Mouse (Mus musculus): ENCODE measurements around the gene Slc4a1. TPM values are rescaled to one million over a fixed set of nuclear protein-coding genes. Genes with fewer than 3 reads are reported as not detected.

Gene Slc4a1
- total and polyA plus RNA-seq, 2 experiments from 2014 or later, result 0.24 to 0.68 TPM

GRCm38 (mm10) chr11:102344458-102344857 lies 21.5 kb downstream of the Slc4a1 start:
- H3K9ac ChIP-seq, result no peak overlapping the region
- H3K9me3 ChIP-seq (ENCODE audit: low read length), result no peaks in the 10 kb centered on the region
- no peaks in the 10 kb centered on the region for H3K36me3 ChIP-seq (ENCODE audit: insufficient read depth)
- no peak for DNase-seq
- WGBS, result 87% methylated on average over 3 of the region's 3 CpGs
- no peak overlapping the region for H3K27ac ChIP-seq (ENCODE audit: low read depth, low read length)
- no peak overlapping the region for H3K4me3 ChIP-seq (ENCODE audit: low read depth, low read length)
- H3K4me1 ChIP-seq (ENCODE audit: insufficient read depth), result no peaks in the 10 kb centered on the region
- H3K27me3 ChIP-seq (ENCODE audit: insufficient read depth, low read length), result no peaks in the 10 kb centered on the region
- ATAC-seq, result no peak
- no peak overlapping the region for H3K4me2 ChIP-seq (ENCODE audit: low read depth)
- TF ChIP-seq CTCF (IDR thresholded peaks at IDR 0.05; ENCODE audit: low read depth), result no peak

DNA sequence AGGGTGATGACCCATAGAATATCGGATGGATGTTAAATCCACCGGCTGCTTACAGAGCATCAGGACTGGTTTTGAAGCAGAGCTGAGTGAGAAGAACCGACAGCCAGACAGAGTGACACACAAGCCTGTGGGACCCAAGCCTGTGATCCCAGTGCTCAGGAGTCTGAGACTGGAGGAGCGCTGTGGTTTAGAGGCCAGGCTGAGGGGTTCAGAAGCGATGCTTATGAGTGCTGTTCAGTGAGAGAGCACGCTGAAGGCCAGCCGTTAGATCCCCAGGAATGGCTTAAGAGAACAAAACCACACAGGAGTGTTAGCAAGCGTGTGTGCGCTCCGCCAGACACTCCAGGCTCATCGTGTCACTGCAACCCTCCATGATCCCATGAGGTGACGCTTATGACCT lies 23.3 kb downstream of the Slc4a1 start:
- H3K9ac ChIP-seq, result no peak overlapping the region
- ATAC-seq, result no peak
- no peaks in the 10 kb centered on the region for H3K9me3 ChIP-seq (ENCODE audit: low read length)
- no peaks in the 10 kb centered on the region for H3K4me1 ChIP-seq (ENCODE audit: insufficient read depth)
- no peak overlapping the region for H3K4me3 ChIP-seq (ENCODE audit: low read depth, low read length)
- H3K36me3 ChIP-seq (ENCODE audit: insufficient read depth), result no peaks in the 10 kb centered on the region
- no peak for TF ChIP-seq CTCF (IDR thresholded peaks at IDR 0.05; ENCODE audit: low read depth)
- 55% methylated on average over 12 of the region's 12 CpGs for WGBS
- H3K27ac ChIP-seq (ENCODE audit: low read depth, low read length), result no peak overlapping the region
- DNase-seq, result no peak
- no peak overlapping the region for H3K4me2 ChIP-seq (ENCODE audit: low read depth)
- H3K27me3 ChIP-seq (ENCODE audit: insufficient read depth, low read length), result no peaks in the 10 kb centered on the region

DNA sequence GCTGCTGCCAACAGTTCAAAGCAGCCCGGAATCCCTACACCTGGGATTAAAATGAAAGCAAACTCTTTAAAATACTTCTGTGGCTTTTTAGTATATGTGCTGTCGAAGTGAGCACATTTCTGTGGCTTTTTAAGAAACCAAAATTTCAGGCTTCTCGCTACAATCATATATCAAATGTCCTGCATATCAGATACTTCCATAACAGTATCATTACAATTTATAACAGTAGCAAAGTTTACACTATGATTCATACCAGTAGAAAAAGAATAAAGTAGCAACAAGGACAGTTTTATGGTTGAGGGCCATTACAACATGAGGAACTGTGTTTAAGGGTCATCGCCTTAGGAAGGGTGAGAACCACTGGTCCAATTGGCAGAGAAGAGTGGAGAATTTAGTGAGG lies 24.9 kb downstream of the Slc4a1 start:
- no peaks in the 10 kb centered on the region for H3K4me1 ChIP-seq (ENCODE audit: insufficient read depth)
- H3K27ac ChIP-seq (ENCODE audit: low read depth, low read length), result no peak overlapping the region
- H3K4me2 ChIP-seq (ENCODE audit: low read depth), result no peak overlapping the region
- no peaks in the 10 kb centered on the region for H3K27me3 ChIP-seq (ENCODE audit: insufficient read depth, low read length)
- no peak overlapping the region for H3K9ac ChIP-seq
- ATAC-seq, result no peak
- no peak overlapping the region for H3K4me3 ChIP-seq (ENCODE audit: low read depth, low read length)
- no peak for DNase-seq
- WGBS, result 90% methylated on average over 4 of the region's 4 CpGs
- H3K9me3 ChIP-seq (ENCODE audit: low read length), result no peaks in the 10 kb centered on the region
- no peak for TF ChIP-seq CTCF (IDR thresholded peaks at IDR 0.05; ENCODE audit: low read depth)
- no peaks in the 10 kb centered on the region for H3K36me3 ChIP-seq (ENCODE audit: insufficient read depth)

- no peak overlapping the region for H3K9ac ChIP-seq
- H3K4me1 ChIP-seq (ENCODE audit: insufficient read depth), result 0 out of 2 replicates have a peak, but pooled peaks cover 3% of the 10 kb centered on the region
- H3K36me3 ChIP-seq (ENCODE audit: insufficient read depth), result no peaks in the 10 kb centered on the region
- 58% methylated on average over 4 of the region's 4 CpGs for WGBS
- H3K27ac ChIP-seq (ENCODE audit: low read depth, low read length), result no peak overlapping the region
- ATAC-seq, result no peak
- H3K27me3 ChIP-seq (ENCODE audit: insufficient read depth, low read length), result no peaks in the 10 kb centered on the region
- no peak overlapping the region for H3K4me2 ChIP-seq (ENCODE audit: low read depth)
- no peak overlapping the region for H3K4me3 ChIP-seq (ENCODE audit: low read depth, low read length)
- DNase-seq, result no peak
- H3K9me3 ChIP-seq (ENCODE audit: low read length), result no peaks in the 10 kb centered on the region
- 0 out of 2 replicates have a peak, but pooled peaks have one; percentile 18 for TF ChIP-seq CTCF (IDR thresholded peaks at IDR 0.05; ENCODE audit: low read depth)
Measured at GRCm38 (mm10) chr11:102339624-102340023, 26.4 kb downstream of the Slc4a1 start.

- no peak for DNase-seq
Measured at GRCm38 (mm10) chr11:102339195-102339594, 26.8 kb downstream of the Slc4a1 start.

DNA sequence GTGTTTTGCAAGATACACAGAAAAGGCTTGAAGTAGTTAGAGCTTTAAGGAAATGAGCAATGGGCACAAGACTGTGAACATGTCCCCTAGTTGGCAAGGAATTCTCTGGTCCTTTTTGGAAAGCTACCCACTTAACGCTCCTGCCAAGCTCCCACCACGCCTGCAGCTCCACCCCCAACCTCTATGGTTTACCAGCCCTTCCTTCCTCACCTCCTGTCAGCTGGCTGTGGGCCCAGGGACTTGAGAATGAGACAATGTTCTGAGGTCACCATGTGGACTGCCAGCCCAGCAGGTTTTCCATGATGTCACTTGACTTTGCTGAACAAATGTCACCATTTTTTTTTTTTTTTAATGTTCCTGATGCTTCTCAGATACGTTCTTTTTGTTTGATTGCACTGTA lies 27.4 kb downstream of the Slc4a1 start:
- Histone ChIP-seq H3K9me3 (ENCODE audit: low read length) (no peaks in the 10 kb centered on the region), H3K36me3 (ENCODE audit: insufficient read depth) (no peaks in the 10 kb centered on the region), H3K4me2 (ENCODE audit: low read depth) (no peak overlapping the region), H3K27ac (ENCODE audit: low read depth, low read length) (no peak overlapping the region), H3K4me3 (ENCODE audit: low read depth, low read length) (no peak overlapping the region), H3K4me1 (ENCODE audit: insufficient read depth) (0 out of 2 replicates have a peak, but pooled peaks cover 3% of the 10 kb centered on the region), H3K27me3 (ENCODE audit: insufficient read depth, low read length) (no peaks in the 10 kb centered on the region), H3K9ac (no peak overlapping the region)
- DNase-seq (peak; percentile 53), ATAC-seq (no peak)
- WGBS, result 27% methylated on average over 3 of the region's 3 CpGs
- TF ChIP-seq CTCF (IDR thresholded peaks at IDR 0.05; ENCODE audit: low read depth), result no peak

More at GRCm38 (mm10) chr11:102339195-102339594, 26.8 kb downstream of the Slc4a1 start:
- Histone ChIP-seq H3K9ac (no peak overlapping the region), H3K4me2 (ENCODE audit: low read depth) (no peak overlapping the region), H3K27ac (ENCODE audit: low read depth, low read length) (no peak overlapping the region), H3K4me3 (ENCODE audit: low read depth, low read length) (no peak overlapping the region), H3K27me3 (ENCODE audit: insufficient read depth, low read length) (no peaks in the 10 kb centered on the region), H3K9me3 (ENCODE audit: low read length) (no peaks in the 10 kb centered on the region), H3K4me1 (ENCODE audit: insufficient read depth) (0 out of 2 replicates have a peak, but pooled peaks cover 3% of the 10 kb centered on the region), H3K36me3 (ENCODE audit: insufficient read depth) (no peaks in the 10 kb centered on the region)
- WGBS, result 59% methylated on average over 11 of the region's 11 CpGs
- ATAC-seq, result no peak
- TF ChIP-seq CTCF (IDR thresholded peaks at IDR 0.05; ENCODE audit: low read depth), result no peak

- no peak for DNase-seq
- Histone ChIP-seq H3K4me3 (ENCODE audit: low read depth, low read length) (no peak overlapping the region), H3K9ac (no peak overlapping the region), H3K27ac (ENCODE audit: low read depth, low read length) (no peak overlapping the region), H3K4me2 (ENCODE audit: low read depth) (no peak overlapping the region), H3K9me3 (ENCODE audit: low read length) (no peaks in the 10 kb centered on the region), H3K4me1 (ENCODE audit: insufficient read depth) (0 out of 2 replicates have a peak, but pooled peaks cover 3% of the 10 kb centered on the region), H3K27me3 (ENCODE audit: insufficient read depth, low read length) (no peaks in the 10 kb centered on the region), H3K36me3 (ENCODE audit: insufficient read depth) (no peaks in the 10 kb centered on the region)
- TF ChIP-seq CTCF (IDR thresholded peaks at IDR 0.05; ENCODE audit: low read depth), result no peak
- ATAC-seq, result no peak
- 70% methylated on average over 1 of the region's 1 CpGs for WGBS
Measured at GRCm38 (mm10) chr11:102337921-102338320, 28.1 kb downstream of the Slc4a1 start.

Data from forebrain, postnatal 0 days (tissue).